Mouse (Mus musculus) limb, embryonic 10.5 days (tissue): ENCODE results near the gene Rere. TPM values are rescaled to one million over a fixed set of nuclear protein-coding genes. Genes with fewer than 3 reads are reported as not detected.

Source experiments
- DNase-seq: peaks from one replicate; pipeline ENCODE4 v3.0.0-alpha.2; 2017; ENCODE audit warnings: low spot score
- H3K27ac ChIP-seq: fragments of 300-500 bp; sonication (generic); 2 replicates; pipeline ENCODE4 v1.5.1; 2016; ENCODE audit warnings: mild to moderate bottlenecking
- H3K27me3 ChIP-seq: fragments of 300-500 bp; sonication (generic); 2 replicates; pipeline ENCODE4 v1.6.1; 2016; ENCODE audit warnings: low read depth, mild to moderate bottlenecking; ENCODE audit not compliant: poor library complexity, severe bottlenecking
- H3K36me3 ChIP-seq: fragments of 300-500 bp; sonication (generic); 2 replicates; pipeline ENCODE4 v1.6.1; 2016; ENCODE audit warnings: mild to moderate bottlenecking, moderate library complexity
- H3K4me1 ChIP-seq: fragments of 300-500 bp; sonication (generic); 2 replicates; pipeline ENCODE4 v1.6.1; 2016
- H3K4me3 ChIP-seq: fragments of 300-500 bp; sonication (generic); 2 replicates; pipeline ENCODE4 v1.5.1; 2016; ENCODE audit warnings: mild to moderate bottlenecking, moderate library complexity
- H3K9me3 ChIP-seq: fragments of 300-500 bp; sonication (generic); replicated peaks from 2 replicates; pipeline ENCODE4 v1.6.1; 2016; ENCODE audit warnings: mild to moderate bottlenecking
- WGBS: fragments of 180-500 bp; shearing (Covaris S2); methylation state at CpG from one replicate; pipeline ENCODE4 v1.1.7; 2016; 5-methylcytosine and 5-hydroxymethylcytosine counted together
- polyA plus RNA-seq: library from polyadenylated mRNA; unstranded; fragments of >200 nt; fragmentation: Nextera tagmentation; extraction: Ambion mirVana; gene quantifications from 2 replicates; pipeline ENCODE4 v1.2.1, GENCODE M21; 2016

Gene Rere
- polyA plus RNA-seq, 1 experiment from 2014 or later: 40.3 TPM

- Histone ChIP-seq H3K4me1 (0 out of 2 replicates have a peak, but pooled peaks cover 3% of the 10 kb centered on the region), H3K27me3 (no peaks in the 10 kb centered on the region), H3K27ac (no peak overlapping the region), H3K4me3 (no peak overlapping the region), H3K36me3 (peaks cover 5% of the 10 kb centered on the region; the same call in 1 of the 2 replicates), H3K9me3 (no peaks in the 10 kb centered on the region)
- WGBS: 95% methylated on average over 1 of the region's 1 CpGs
- DNase-seq: no peak
These were observed 25.8 kb downstream of the Rere start for GRCm38 (mm10) chr4:150307226-150307625.

- no peaks in the 10 kb centered on the region for H3K4me1 ChIP-seq
- no peak for DNase-seq
- WGBS: 90% methylated on average over 2 of the region's 2 CpGs
These were observed 30.0 kb downstream of the Rere start for GRCm38 (mm10) chr4:150311431-150311830.

GRCm38 (mm10) chr4:150312646-150313045 is 31.2 kb downstream of the Rere start:
- Histone ChIP-seq H3K4me3 (no peak overlapping the region), H3K36me3 (peaks cover 6% of the 10 kb centered on the region; the same call in 1 of the 2 replicates), H3K27me3 (no peaks in the 10 kb centered on the region), H3K9me3 (no peaks in the 10 kb centered on the region), H3K4me1 (no peaks in the 10 kb centered on the region), H3K27ac (no peak overlapping the region)
- no peak for DNase-seq
- WGBS: 96% methylated on average over 2 of the region's 2 CpGs

More at GRCm38 (mm10) chr4:150311431-150311830, 30.0 kb downstream of the Rere start:
- no peaks in the 10 kb centered on the region for H3K9me3 ChIP-seq
- H3K4me3 ChIP-seq: no peak overlapping the region
- peaks cover 8% of the 10 kb centered on the region; the same call in 1 of the 2 replicates for H3K36me3 ChIP-seq
- no peak overlapping the region for H3K27ac ChIP-seq
- no peaks in the 10 kb centered on the region for H3K27me3 ChIP-seq

- Histone ChIP-seq H3K4me1 (no peaks in the 10 kb centered on the region), H3K27me3 (no peaks in the 10 kb centered on the region), H3K9me3 (no peaks in the 10 kb centered on the region), H3K36me3 (0 out of 2 replicates have a peak, but pooled peaks cover 3% of the 10 kb centered on the region), H3K27ac (no peak overlapping the region), H3K4me3 (no peak overlapping the region)
- WGBS: 97% methylated on average over 19 of the region's 19 CpGs
- no peak for DNase-seq
These were observed 33.9 kb downstream of the Rere start for GRCm38 (mm10) chr4:150315301-150315700.

- no peak overlapping the region for H3K27ac ChIP-seq
- no peaks in the 10 kb centered on the region for H3K27me3 ChIP-seq
- H3K4me1 ChIP-seq: no peaks in the 10 kb centered on the region
- H3K36me3 ChIP-seq: 0 out of 2 replicates have a peak, but pooled peaks cover 3% of the 10 kb centered on the region
- no peak overlapping the region for H3K4me3 ChIP-seq
- H3K9me3 ChIP-seq: no peaks in the 10 kb centered on the region
- WGBS: 91% methylated on average over 1 of the region's 1 CpGs
- DNase-seq: no peak
These were observed 35.1 kb downstream of the Rere start for GRCm38 (mm10) chr4:150316546-150316945.

GRCm38 (mm10) chr4:150325046-150325801 is 43.8 kb downstream of the Rere start:
- DNase-seq: no peak
- no peaks in the 10 kb centered on the region for H3K4me1 ChIP-seq
- peaks cover 4% of the 10 kb centered on the region for H3K36me3 ChIP-seq
- no peak overlapping the region for H3K4me3 ChIP-seq
- H3K9me3 ChIP-seq: no peaks in the 10 kb centered on the region
- 96% methylated on average over 3 of the region's 3 CpGs for WGBS
- H3K27ac ChIP-seq: no peak overlapping the region
- no peaks in the 10 kb centered on the region for H3K27me3 ChIP-seq

GRCm38 (mm10) chr4:150326005-150326404 is 44.6 kb downstream of the Rere start:
- Histone ChIP-seq H3K4me1 (no peaks in the 10 kb centered on the region), H3K27me3 (no peaks in the 10 kb centered on the region), H3K9me3 (no peaks in the 10 kb centered on the region), H3K27ac (no peak overlapping the region), H3K4me3 (no peak overlapping the region), H3K36me3 (peaks cover 7% of the 10 kb centered on the region)
- DNase-seq: no peak
- WGBS: 95% methylated on average over 2 of the region's 2 CpGs

- Histone ChIP-seq H3K27me3 (no peaks in the 10 kb centered on the region), H3K27ac (no peak overlapping the region), H3K36me3 (peaks cover 7% of the 10 kb centered on the region), H3K4me3 (no peak overlapping the region), H3K4me1 (no peaks in the 10 kb centered on the region), H3K9me3 (no peaks in the 10 kb centered on the region)
- DNase-seq: no peak
- WGBS: 83% methylated on average over 4 of the region's 4 CpGs
These were observed 46.0 kb downstream of the Rere start for GRCm38 (mm10) chr4:150327476-150327875.

- no peak for DNase-seq
- Histone ChIP-seq H3K4me1 (no peaks in the 10 kb centered on the region; the same call in 1 of the 2 replicates), H3K27ac (no peak overlapping the region), H3K4me3 (no peak overlapping the region), H3K9me3 (no peaks in the 10 kb centered on the region), H3K36me3 (peaks cover 9% of the 10 kb centered on the region), H3K27me3 (no peaks in the 10 kb centered on the region)
- 85% methylated on average over 4 of the region's 4 CpGs for WGBS
These were observed 52.7 kb downstream of the Rere start for GRCm38 (mm10) chr4:150333927-150334682.

- Histone ChIP-seq H3K27me3 (no peaks in the 10 kb centered on the region), H3K4me3 (no peak overlapping the region), H3K27ac (no peak overlapping the region), H3K9me3 (no peaks in the 10 kb centered on the region), H3K4me1 (no peaks in the 10 kb centered on the region; the same call in 1 of the 2 replicates), H3K36me3 (0 out of 2 replicates have a peak, but pooled peaks cover 3% of the 10 kb centered on the region)
- no peak for DNase-seq
- WGBS: 96% methylated on average over 1 of the region's 1 CpGs
These were observed 55.8 kb downstream of the Rere start for GRCm38 (mm10) chr4:150337260-150337659.

GRCm38 (mm10) chr4:150338906-150339650 is 57.6 kb downstream of the Rere start:
- Histone ChIP-seq H3K27ac (no peak overlapping the region), H3K36me3 (0 out of 2 replicates have a peak, but pooled peaks cover 3% of the 10 kb centered on the region), H3K4me3 (no peak overlapping the region), H3K27me3 (no peaks in the 10 kb centered on the region), H3K9me3 (no peaks in the 10 kb centered on the region), H3K4me1 (peaks cover 9% of the 10 kb centered on the region; the same call in 1 of the 2 replicates)
- no peak for DNase-seq
- 82% methylated on average over 8 of the region's 8 CpGs for WGBS

GRCm38 (mm10) chr4:150340796-150341525 is 59.5 kb downstream of the Rere start:
- Histone ChIP-seq H3K27me3 (no peaks in the 10 kb centered on the region), H3K36me3 (0 out of 2 replicates have a peak, but pooled peaks cover 2% of the 10 kb centered on the region), H3K4me1 (peaks cover 10% of the 10 kb centered on the region; the same call in 1 of the 2 replicates), H3K9me3 (no peaks in the 10 kb centered on the region), H3K4me3 (no peak overlapping the region), H3K27ac (no peak overlapping the region)
- DNase-seq: no peak
- 95% methylated on average over 6 of the region's 6 CpGs for WGBS
